Mouse (Mus musculus): Measurements from ENCODE around the gene Cd81. TPM values are rescaled to one million over a fixed set of nuclear protein-coding genes. Genes with fewer than 3 reads are reported as not detected.

The Cd81 gene
- total RNA-seq, 2 experiments from 2014 or later: 419 to 448 TPM

GRCm38 (mm10) chr7:143044049-143044825, 8.3 kb upstream of the Cd81 start:
- DNase-seq (ENCODE audit: low spot score in 2 of 2): no peak
- Histone ChIP-seq H3K4me3 (no peak overlapping the region), H3K27ac (no peak overlapping the region)
- TF ChIP-seq CTCF (conservative IDR thresholded peaks at IDR 0.05): no peak

GRCm38 (mm10) chr7:143044826-143045206, 7.7 kb upstream of the Cd81 start:
- no peak for DNase-seq (ENCODE audit: low spot score in 2 of 2)
- TF ChIP-seq CTCF (conservative IDR thresholded peaks at IDR 0.05): peak; percentile 42
- H3K27ac ChIP-seq: no peak overlapping the region
- H3K4me3 ChIP-seq: no peak overlapping the region

- no peak for DNase-seq (ENCODE audit: low spot score in 2 of 2)
- TF ChIP-seq CTCF (conservative IDR thresholded peaks at IDR 0.05): no peak
- H3K4me3 ChIP-seq: no peak overlapping the region
- H3K27ac ChIP-seq: no peak overlapping the region
Observed at GRCm38 (mm10) chr7:143046358-143046757, 6.2 kb upstream of the Cd81 start.

GRCm38 (mm10) chr7:143049331-143049730, 3.2 kb upstream of the Cd81 start:
- Histone ChIP-seq H3K4me3 (no peak overlapping the region), H3K27ac (peak overlapping the region; percentile 46; the same call in 1 of the 2 replicates)
- no peak for TF ChIP-seq CTCF (conservative IDR thresholded peaks at IDR 0.05)
- no peak for DNase-seq (ENCODE audit: low spot score in 2 of 2)

- Histone ChIP-seq H3K4me3 (no peak overlapping the region), H3K27ac (peak overlapping the region; percentile 46; the same call in 1 of the 2 replicates)
- TF ChIP-seq CTCF (conservative IDR thresholded peaks at IDR 0.05): no peak
- DNase-seq (ENCODE audit: low spot score in 2 of 2): no peak
Observed at GRCm38 (mm10) chr7:143049841-143050816, 2.4 kb upstream of the Cd81 start.

GRCm38 (mm10) chr7:143051316-143051715, 1.2 kb upstream of the Cd81 start:
- no peak for DNase-seq (ENCODE audit: low spot score in 2 of 2)
- no peak for TF ChIP-seq CTCF (conservative IDR thresholded peaks at IDR 0.05)
- Histone ChIP-seq H3K27ac (no peak overlapping the region), H3K4me3 (no peak overlapping the region)

GRCm38 (mm10) chr7:143053008-143053899, 715 bp downstream of the Cd81 start:
- DNase-seq (ENCODE audit: low spot score in 2 of 2): peak; percentile 48 to 66
- Histone ChIP-seq H3K4me3 (peak overlapping the region; percentile 100), H3K27ac (peak overlapping the region; percentile 99)
- peak; percentile 53 for TF ChIP-seq CTCF (conservative IDR thresholded peaks at IDR 0.05)

- DNase-seq (ENCODE audit: low spot score in 2 of 2): no peak
- TF ChIP-seq CTCF (conservative IDR thresholded peaks at IDR 0.05): no peak
- Histone ChIP-seq H3K27ac (peak overlapping the region; percentile 99), H3K4me3 (peak overlapping the region; percentile 100)
Observed at GRCm38 (mm10) chr7:143053961-143054611, 1.5 kb downstream of the Cd81 start.

GRCm38 (mm10) chr7:143054612-143054965, 2.0 kb downstream of the Cd81 start:
- Histone ChIP-seq H3K4me3 (peak overlapping the region; percentile 100), H3K27ac (peak overlapping the region; percentile 99)
- TF ChIP-seq CTCF (conservative IDR thresholded peaks at IDR 0.05): no peak
- no peak for DNase-seq (ENCODE audit: low spot score in 2 of 2)

- H3K27ac ChIP-seq: peak overlapping the region; percentile 99
- no peak for TF ChIP-seq CTCF (conservative IDR thresholded peaks at IDR 0.05)
- H3K4me3 ChIP-seq: peak overlapping the region; percentile 100
- no peak for DNase-seq (ENCODE audit: low spot score in 2 of 2)
Observed at GRCm38 (mm10) chr7:143055001-143055400, 2.5 kb downstream of the Cd81 start.

- no peak for TF ChIP-seq CTCF (conservative IDR thresholded peaks at IDR 0.05)
- no peak for DNase-seq (ENCODE audit: low spot score in 2 of 2)
- Histone ChIP-seq H3K4me3 (peak overlapping the region; percentile 100), H3K27ac (peak overlapping the region; percentile 99)
Observed at GRCm38 (mm10) chr7:143055499-143056186, 3.1 kb downstream of the Cd81 start.

Measured in layer of hippocampus, adult 2 months (tissue).